Mouse (Mus musculus): Measurements from ENCODE around the gene Pi16. TPM values are rescaled to one million over a fixed set of nuclear protein-coding genes. Genes with fewer than 3 reads are reported as not detected.

Gene Pi16
- total and polyA plus RNA-seq, 2 experiments, result 0.10 to 0.28 TPM

GRCm38 (mm10) chr17:29315672-29316465, 1.6 kb upstream of the Pi16 start:
- no peaks in the 10 kb centered on the region; the same call in 1 of the 2 replicates for H3K4me1 ChIP-seq (ENCODE audit: control insufficient read depth, insufficient read depth, low read length)
- no peak overlapping the region for H3K9ac ChIP-seq (ENCODE audit: low read depth, low read length)
- H3K27me3 ChIP-seq (ENCODE audit: control insufficient read depth, insufficient read depth, low read length), result no peaks in the 10 kb centered on the region; the same call in 1 of the 2 replicates
- peak overlapping the region; percentile 78 for H3K27ac ChIP-seq (replicated peaks; ENCODE audit: insufficient read depth, low read depth, low read length)
- no peaks in the 10 kb centered on the region for H3K36me3 ChIP-seq (ENCODE audit: control insufficient read depth, insufficient read depth, low read length)
- WGBS, result 66% methylated on average over 9 of the region's 9 CpGs
- no peak overlapping the region for H3K4me3 ChIP-seq (ENCODE audit: insufficient read depth, low read depth, low read length)
- no peak for TF ChIP-seq POLR2A (IDR thresholded peaks at IDR 0.05; ENCODE audit: extremely low read depth, insufficient read depth, low read length)
- TF ChIP-seq CTCF (IDR thresholded peaks at IDR 0.05; ENCODE audit: low read depth, low read length), result no peak
- H3K79me2 ChIP-seq (ENCODE audit: control insufficient read depth, insufficient read depth, low read length), result no peaks in the 10 kb centered on the region
- DNase-seq (ENCODE audit: extremely low read depth, low read depth, low spot score), result no peak

- WGBS, result 80% methylated on average over 3 of the region's 3 CpGs
- H3K27ac ChIP-seq (replicated peaks; ENCODE audit: insufficient read depth, low read depth, low read length), result peak overlapping the region; percentile 78
These were observed 589 bp upstream of the Pi16 start for GRCm38 (mm10) chr17:29316891-29317290.

GRCm38 (mm10) chr17:29318731-29319250, 1.3 kb downstream of the Pi16 start:
- DNase-seq (ENCODE audit: extremely low read depth, low read depth, low spot score), result no peak
- no peak overlapping the region for H3K27ac ChIP-seq (replicated peaks; ENCODE audit: insufficient read depth, low read depth, low read length)
- H3K27me3 ChIP-seq (ENCODE audit: control insufficient read depth, insufficient read depth, low read length), result no peaks in the 10 kb centered on the region

More at GRCm38 (mm10) chr17:29316891-29317290, 589 bp upstream of the Pi16 start:
- Histone ChIP-seq H3K9ac (ENCODE audit: low read depth, low read length) (no peak overlapping the region), H3K36me3 (ENCODE audit: control insufficient read depth, insufficient read depth, low read length) (no peaks in the 10 kb centered on the region), H3K79me2 (ENCODE audit: control insufficient read depth, insufficient read depth, low read length) (no peaks in the 10 kb centered on the region), H3K4me3 (ENCODE audit: insufficient read depth, low read depth, low read length) (no peak overlapping the region), H3K4me1 (ENCODE audit: control insufficient read depth, insufficient read depth, low read length) (no peaks in the 10 kb centered on the region; the same call in 1 of the 2 replicates), H3K27me3 (ENCODE audit: control insufficient read depth, insufficient read depth, low read length) (no peaks in the 10 kb centered on the region; the same call in 1 of the 2 replicates)
- no peak for DNase-seq (ENCODE audit: extremely low read depth, low read depth, low spot score)
- TF ChIP-seq POLR2A (IDR thresholded peaks at IDR 0.05; ENCODE audit: extremely low read depth, insufficient read depth, low read length) (no peak), CTCF (IDR thresholded peaks at IDR 0.05; ENCODE audit: low read depth, low read length) (no peak)

GRCm38 (mm10) chr17:29319476-29319875, 2.0 kb downstream of the Pi16 start:
- H3K27ac ChIP-seq (replicated peaks; ENCODE audit: insufficient read depth, low read depth, low read length), result no peak overlapping the region
- no peaks in the 10 kb centered on the region; the same call in 1 of the 2 replicates for H3K4me1 ChIP-seq (ENCODE audit: control insufficient read depth, insufficient read depth, low read length)
- DNase-seq (ENCODE audit: extremely low read depth, low read depth, low spot score), result no peak
- TF ChIP-seq CTCF (IDR thresholded peaks at IDR 0.05; ENCODE audit: low read depth, low read length) (no peak), POLR2A (IDR thresholded peaks at IDR 0.05; ENCODE audit: extremely low read depth, insufficient read depth, low read length) (no peak)
- H3K4me3 ChIP-seq (ENCODE audit: insufficient read depth, low read depth, low read length), result no peak overlapping the region
- 84% methylated on average over 7 of the region's 7 CpGs for WGBS
- H3K79me2 ChIP-seq (ENCODE audit: control insufficient read depth, insufficient read depth, low read length), result no peaks in the 10 kb centered on the region
- H3K36me3 ChIP-seq (ENCODE audit: control insufficient read depth, insufficient read depth, low read length), result no peaks in the 10 kb centered on the region
- no peak overlapping the region for H3K9ac ChIP-seq (ENCODE audit: low read depth, low read length)
- H3K27me3 ChIP-seq (ENCODE audit: control insufficient read depth, insufficient read depth, low read length), result no peaks in the 10 kb centered on the region

More at GRCm38 (mm10) chr17:29318731-29319250, 1.3 kb downstream of the Pi16 start:
- no peaks in the 10 kb centered on the region; the same call in 1 of the 2 replicates for H3K4me1 ChIP-seq (ENCODE audit: control insufficient read depth, insufficient read depth, low read length)
- H3K79me2 ChIP-seq (ENCODE audit: control insufficient read depth, insufficient read depth, low read length), result no peaks in the 10 kb centered on the region
- 79% methylated on average over 6 of the region's 6 CpGs for WGBS
- no peak overlapping the region for H3K9ac ChIP-seq (ENCODE audit: low read depth, low read length)
- TF ChIP-seq CTCF (IDR thresholded peaks at IDR 0.05; ENCODE audit: low read depth, low read length), result no peak
- H3K36me3 ChIP-seq (ENCODE audit: control insufficient read depth, insufficient read depth, low read length), result no peaks in the 10 kb centered on the region
- no peak overlapping the region for H3K4me3 ChIP-seq (ENCODE audit: insufficient read depth, low read depth, low read length)

- Histone ChIP-seq H3K4me1 (ENCODE audit: control insufficient read depth, insufficient read depth, low read length) (no peaks in the 10 kb centered on the region; the same call in 1 of the 2 replicates), H3K9ac (ENCODE audit: low read depth, low read length) (no peak overlapping the region), H3K4me3 (ENCODE audit: insufficient read depth, low read depth, low read length) (no peak overlapping the region), H3K27ac (replicated peaks; ENCODE audit: insufficient read depth, low read depth, low read length) (no peak overlapping the region), H3K27me3 (ENCODE audit: control insufficient read depth, insufficient read depth, low read length) (no peaks in the 10 kb centered on the region), H3K36me3 (ENCODE audit: control insufficient read depth, insufficient read depth, low read length) (no peaks in the 10 kb centered on the region), H3K79me2 (ENCODE audit: control insufficient read depth, insufficient read depth, low read length) (no peaks in the 10 kb centered on the region)
- WGBS, result 74% methylated on average over 8 of the region's 8 CpGs
- no peak for DNase-seq (ENCODE audit: extremely low read depth, low read depth, low spot score)
- TF ChIP-seq POLR2A (IDR thresholded peaks at IDR 0.05; ENCODE audit: extremely low read depth, insufficient read depth, low read length), result no peak
- TF ChIP-seq CTCF (IDR thresholded peaks at IDR 0.05; ENCODE audit: low read depth, low read length), result no peak
These were observed 2.6 kb downstream of the Pi16 start for GRCm38 (mm10) chr17:29319881-29320639.

All from liver, adult 2 months (tissue).